Mouse (Mus musculus): ENCODE results near the gene Grhl3. TPM values are rescaled to one million over a fixed set of nuclear protein-coding genes. Genes with fewer than 3 reads are reported as not detected.
A peak's percentile ranks its signal among the peaks of the same experiment; 100 is the strongest.

Grhl3 gene
- polyA plus RNA-seq, 1 experiment from 2014 or later = 0.30 TPM

- Histone ChIP-seq H3K36me3 (no peaks in the 10 kb centered on the region), H3K4me3 (replicated peaks) (peak overlapping the region; percentile 42), H3K27me3 (peaks cover 7% of the 10 kb centered on the region; the same call in 1 of the 2 replicates), H3K4me2 (peak overlapping the region; percentile 69), H3K4me1 (replicated peaks) (peaks cover 15% of the 10 kb centered on the region), H3K9me3 (replicated peaks) (no peaks in the 10 kb centered on the region), H3K27ac (peak overlapping the region; percentile 27; the same call in 1 of the 2 replicates), H3K9ac (peak overlapping the region; percentile 52; the same call in 1 of the 2 replicates)
- WGBS (ENCODE audit: insufficient replicate concordance) = 8% methylated on average over 22 of the region's 22 CpGs
- ATAC-seq (ENCODE audit: low read depth) (peak; percentile 85), DNase-seq (peak; percentile 65)
Measured at GRCm38 (mm10) chr4:135507547-135508350, 65.7 kb downstream of the Grhl3 start.

- Histone ChIP-seq H3K9me3 (replicated peaks) (0 out of 2 replicates have a peak, but pooled peaks cover 3% of the 10 kb centered on the region), H3K4me1 (replicated peaks) (peaks cover 15% of the 10 kb centered on the region), H3K27me3 (no peaks in the 10 kb centered on the region), H3K36me3 (no peaks in the 10 kb centered on the region), H3K4me3 (replicated peaks) (no peak overlapping the region), H3K27ac (no peak overlapping the region), H3K9ac (no peak overlapping the region), H3K4me2 (no peak overlapping the region)
- no peak for DNase-seq
- ATAC-seq (ENCODE audit: low read depth) = no peak
- WGBS (ENCODE audit: insufficient replicate concordance) = 50% methylated on average over 11 of the region's 11 CpGs
Measured at GRCm38 (mm10) chr4:135505794-135506193, 67.6 kb downstream of the Grhl3 start.

GRCm38 (mm10) chr4:135501587-135501986 is 71.8 kb downstream of the Grhl3 start:
- WGBS (ENCODE audit: insufficient replicate concordance) = 33% methylated on average over 4 of the region's 4 CpGs
- DNase-seq (no peak), ATAC-seq (ENCODE audit: low read depth) (no peak)
- H3K36me3 ChIP-seq = no peaks in the 10 kb centered on the region
- no peak overlapping the region for H3K4me3 ChIP-seq (replicated peaks)
- peaks cover 20% of the 10 kb centered on the region for H3K4me1 ChIP-seq (replicated peaks)
- no peaks in the 10 kb centered on the region for H3K27me3 ChIP-seq
- H3K27ac ChIP-seq = no peak overlapping the region
- H3K9ac ChIP-seq = no peak overlapping the region
- no peak overlapping the region for H3K4me2 ChIP-seq
- 0 out of 2 replicates have a peak, but pooled peaks cover 8% of the 10 kb centered on the region for H3K9me3 ChIP-seq (replicated peaks)

- Histone ChIP-seq H3K4me2 (no peak overlapping the region), H3K27ac (no peak overlapping the region), H3K9me3 (replicated peaks) (0 out of 2 replicates have a peak, but pooled peaks cover 8% of the 10 kb centered on the region), H3K9ac (no peak overlapping the region), H3K4me1 (replicated peaks) (peaks cover 32% of the 10 kb centered on the region), H3K4me3 (replicated peaks) (no peak overlapping the region), H3K36me3 (no peaks in the 10 kb centered on the region), H3K27me3 (no peaks in the 10 kb centered on the region)
- DNase-seq (no peak), ATAC-seq (ENCODE audit: low read depth) (no peak)
- WGBS (ENCODE audit: insufficient replicate concordance) = 67% methylated on average over 3 of the region's 3 CpGs
Measured at GRCm38 (mm10) chr4:135499831-135500230, 73.6 kb downstream of the Grhl3 start.

GRCm38 (mm10) chr4:135498136-135498535 is 75.3 kb downstream of the Grhl3 start:
- H3K9ac ChIP-seq = no peak overlapping the region
- H3K4me3 ChIP-seq (replicated peaks) = no peak overlapping the region
- no peak overlapping the region for H3K4me2 ChIP-seq
- ATAC-seq (ENCODE audit: low read depth) (no peak), DNase-seq (no peak)
- 0 out of 2 replicates have a peak, but pooled peaks cover 8% of the 10 kb centered on the region for H3K9me3 ChIP-seq (replicated peaks)
- no peaks in the 10 kb centered on the region for H3K36me3 ChIP-seq
- H3K27me3 ChIP-seq = no peaks in the 10 kb centered on the region
- WGBS (ENCODE audit: insufficient replicate concordance) = 75% methylated on average over 6 of the region's 6 CpGs
- H3K4me1 ChIP-seq (replicated peaks) = peaks cover 39% of the 10 kb centered on the region
- H3K27ac ChIP-seq = no peak overlapping the region

- no peak for ATAC-seq (ENCODE audit: low read depth)
- Histone ChIP-seq H3K9ac (peak overlapping the region; percentile 79; the same call in 1 of the 2 replicates), H3K4me2 (peak overlapping the region; percentile 94), H3K4me1 (replicated peaks) (peaks cover 44% of the 10 kb centered on the region), H3K27ac (no peak overlapping the region), H3K4me3 (replicated peaks) (peak overlapping the region; percentile 85), H3K9me3 (replicated peaks) (0 out of 2 replicates have a peak, but pooled peaks cover 6% of the 10 kb centered on the region), H3K36me3 (peaks cover under 1% of the 10 kb centered on the region; the same call in 1 of the 2 replicates), H3K27me3 (no peaks in the 10 kb centered on the region)
- WGBS (ENCODE audit: insufficient replicate concordance) = 40% methylated on average over 18 of the region's 18 CpGs
- no peak for DNase-seq
Measured at GRCm38 (mm10) chr4:135495810-135496209, 77.6 kb downstream of the Grhl3 start.

GRCm38 (mm10) chr4:135495397-135495791 is 78.0 kb downstream of the Grhl3 start:
- no peak for DNase-seq
- H3K4me2 ChIP-seq = peak overlapping the region; percentile 94
- peaks cover 5% of the 10 kb centered on the region for H3K36me3 ChIP-seq
- H3K4me3 ChIP-seq (replicated peaks) = peak overlapping the region; percentile 85
- WGBS (ENCODE audit: insufficient replicate concordance) = 21% methylated on average over 9 of the region's 9 CpGs
- H3K9me3 ChIP-seq (replicated peaks) = 0 out of 2 replicates have a peak, but pooled peaks cover 2% of the 10 kb centered on the region
- no peaks in the 10 kb centered on the region for H3K27me3 ChIP-seq
- ATAC-seq (ENCODE audit: low read depth) = no peak
- H3K4me1 ChIP-seq (replicated peaks) = peaks cover 44% of the 10 kb centered on the region
- H3K9ac ChIP-seq = peak overlapping the region; percentile 79
- no peak overlapping the region for H3K27ac ChIP-seq

GRCm38 (mm10) chr4:135494521-135495396 is 78.7 kb downstream of the Grhl3 start, which contains the start of the genes Stpg1 and Nipal3:
Stpg1 (plus strand) TSS chr4:135494790.
Nipal3 (minus strand) TSS chr4:135495038.
- under 1% methylated on average over 53 of the region's 53 CpGs for WGBS (ENCODE audit: insufficient replicate concordance)
- H3K9me3 ChIP-seq (replicated peaks) = no peaks in the 10 kb centered on the region
- H3K4me2 ChIP-seq = peak within 1 kb of the TSS; percentile 94
- H3K4me3 ChIP-seq (replicated peaks) = peak within 1 kb of the TSS; percentile 85
- ATAC-seq (ENCODE audit: low read depth) (peak; percentile 99), DNase-seq (peak; percentile 79)
- peak within 1 kb of the TSS; percentile 75 for H3K27ac ChIP-seq
- H3K27me3 ChIP-seq = no peaks in the 10 kb centered on the region
- peaks cover 9% of the 10 kb centered on the region for H3K36me3 ChIP-seq
- peak within 1 kb of the TSS; percentile 79 for H3K9ac ChIP-seq
- peaks cover 43% of the 10 kb centered on the region for H3K4me1 ChIP-seq (replicated peaks)

GRCm38 (mm10) chr4:135493691-135494520 is 79.5 kb downstream of the Grhl3 start:
- peaks cover 14% of the 10 kb centered on the region for H3K36me3 ChIP-seq
- peak; percentile 37 for ATAC-seq (ENCODE audit: low read depth)
- no peak for DNase-seq
- peak overlapping the region; percentile 78 for H3K9ac ChIP-seq
- H3K27me3 ChIP-seq = no peaks in the 10 kb centered on the region
- H3K4me3 ChIP-seq (replicated peaks) = peak overlapping the region; percentile 85
- peaks cover 34% of the 10 kb centered on the region for H3K4me1 ChIP-seq (replicated peaks)
- peak overlapping the region; percentile 94 for H3K4me2 ChIP-seq
- peak overlapping the region; percentile 75 for H3K27ac ChIP-seq
- 2% methylated on average over 33 of the region's 33 CpGs for WGBS (ENCODE audit: insufficient replicate concordance)
- H3K9me3 ChIP-seq (replicated peaks) = no peaks in the 10 kb centered on the region

GRCm38 (mm10) chr4:135493271-135493670 is 80.2 kb downstream of the Grhl3 start:
- 33% methylated on average over 4 of the region's 4 CpGs for WGBS (ENCODE audit: insufficient replicate concordance)
- no peak for ATAC-seq (ENCODE audit: low read depth)
- peak overlapping the region; percentile 75 for H3K27ac ChIP-seq

More at GRCm38 (mm10) chr4:135493271-135493670, 80.2 kb downstream of the Grhl3 start:
- no peaks in the 10 kb centered on the region for H3K27me3 ChIP-seq
- peaks cover 28% of the 10 kb centered on the region for H3K4me1 ChIP-seq (replicated peaks)
- H3K4me2 ChIP-seq = peak overlapping the region; percentile 94
- no peak for DNase-seq
- H3K9me3 ChIP-seq (replicated peaks) = no peaks in the 10 kb centered on the region
- peak overlapping the region; percentile 78 for H3K9ac ChIP-seq
- H3K36me3 ChIP-seq = peaks cover 18% of the 10 kb centered on the region
- peak overlapping the region; percentile 85 for H3K4me3 ChIP-seq (replicated peaks)

Measured in liver, embryonic 13.5 days (tissue).